Mouse (Mus musculus) left cerebral cortex, postnatal 36 days (tissue): Measurements from ENCODE around the gene Fam120b. TPM values are rescaled to one million over a fixed set of nuclear protein-coding genes. Genes with fewer than 3 reads are reported as not detected.
"Not testable (repeated sequence)": the region's sequence is repeated elsewhere in the genome, so short reads cannot be mapped to it uniquely, and the experiment has no call there.

Source experiments
- DNase-seq, 2 experiments: peaks; one replicate each; pipeline ENCODE4 v3.0.0; 2021 to 2022; ENCODE audit warnings: low spot score in 2 of 2, mixed read lengths in 1 of 2
- intact Hi-C: fragments of 180-260 bp; cut with DNase I; formaldehyde crosslinking; loops from one replicate; pipeline ENCODE4 v1.15.1; 2025
- total RNA-seq, 2 experiments: library from RNA; stranded (reverse); gene quantifications; 2 replicates each; pipeline ENCODE4 v1.2.3; 2021

Fam120b gene
- total RNA-seq, 2 experiments from 2014 or later = 36.4 to 47.7 TPM

GRCm38 (mm10) chr17:15425931-15426330 is 29.9 kb downstream of the Fam120b start:
- intact Hi-C loops = no loop called here
- DNase-seq = no peak

GRCm38 (mm10) chr17:15429451-15429850 is 33.4 kb downstream of the Fam120b start:
- intact Hi-C loops = no loop called here
- no peak for DNase-seq

- DNase-seq = no peak
- intact Hi-C loops = no loop called here
Measured at GRCm38 (mm10) chr17:15429937-15430336, 33.9 kb downstream of the Fam120b start.

- DNase-seq = no peak
- intact Hi-C loops = no loop called here
Measured at GRCm38 (mm10) chr17:15431021-15431514, 35.1 kb downstream of the Fam120b start.

GRCm38 (mm10) chr17:15431551-15431950 is 35.5 kb downstream of the Fam120b start:
- intact Hi-C loops = no loop called here
- DNase-seq = no peak

GRCm38 (mm10) chr17:15432036-15432435 is 36.0 kb downstream of the Fam120b start:
- no peak for DNase-seq
- intact Hi-C loops = no loop called here

GRCm38 (mm10) chr17:15434748-15435147 is 38.7 kb downstream of the Fam120b start:
- intact Hi-C loops = no loop called here
- no peak for DNase-seq

- DNase-seq = no peak
- intact Hi-C loops = no loop called here
Measured at GRCm38 (mm10) chr17:15440067-15440462, 44.1 kb downstream of the Fam120b start.

GRCm38 (mm10) chr17:15440463-15441121 is 44.6 kb downstream of the Fam120b start:
- DNase-seq = peak; percentile 10 to 17
- intact Hi-C loops = no loop called here

- intact Hi-C loops = no loop called here
- DNase-seq = no peak
Measured at GRCm38 (mm10) chr17:15445421-15445820, 49.4 kb downstream of the Fam120b start.

- intact Hi-C loops = no loop called here
- no peak for DNase-seq
Measured at GRCm38 (mm10) chr17:15447831-15448230, 51.8 kb downstream of the Fam120b start.

GRCm38 (mm10) chr17:15449144-15449543 is 53.1 kb downstream of the Fam120b start:
- intact Hi-C loops, DNase-seq: not testable (repeated sequence)

GRCm38 (mm10) chr17:15449606-15450005 is 53.6 kb downstream of the Fam120b start:
- intact Hi-C loops = no loop called here

GRCm38 (mm10) chr17:15455203-15455602 is 59.2 kb downstream of the Fam120b start:
- intact Hi-C loops = no loop called here
- no peak for DNase-seq

More at GRCm38 (mm10) chr17:15449606-15450005, 53.6 kb downstream of the Fam120b start:
- DNase-seq = no peak

- intact Hi-C loops = no loop called here
- no peak for DNase-seq
Measured at GRCm38 (mm10) chr17:15456595-15456994, 60.6 kb downstream of the Fam120b start.

GRCm38 (mm10) chr17:15459761-15460160 is 63.8 kb downstream of the Fam120b start:
- no peak for DNase-seq
- intact Hi-C loops = no loop called here

GRCm38 (mm10) chr17:15461921-15462495 is 66.0 kb downstream of the Fam120b start:
- intact Hi-C loops = no loop called here
- peak in 1 of 2 experiments; percentile 10 for DNase-seq

GRCm38 (mm10) chr17:15467669-15468068 is 71.7 kb downstream of the Fam120b start:
- peak; percentile 41 to 56 for DNase-seq
- intact Hi-C loops = loop anchor here (1.0 to 5.0 kb wide), 2 partner anchors 70 to 402 kb away; partner anchors contain the start of gene Fam120b

- intact Hi-C loops = no loop called here
- DNase-seq = no peak
Measured at GRCm38 (mm10) chr17:15472671-15473070, 76.7 kb downstream of the Fam120b start.
